Mouse (Mus musculus): ENCODE data around the gene Uts2r. TPM values are rescaled to one million over a fixed set of nuclear protein-coding genes. Genes with fewer than 3 reads are reported as not detected.

Gene Uts2r
- polyA plus RNA-seq, 1 experiment from 2014 or later: not detected

Other genes with a start within 250 kb of the Uts2r start
- gene Ccdc57, start 227.4 kb upstream of the Uts2r start, polyA plus RNA-seq (2014; fragmentation: Nextera tagmentation; extraction: Ambion mirVana): 5.0 and 9.2 TPM in 2 replicates
- gene Slc16a3, start 211.8 kb upstream of the Uts2r start, polyA plus RNA-seq (2014; fragmentation: Nextera tagmentation; extraction: Ambion mirVana): 21.8 and 21.9 TPM in 2 replicates
- gene Csnk1d, start 168.9 kb upstream of the Uts2r start, polyA plus RNA-seq (2014; fragmentation: Nextera tagmentation; extraction: Ambion mirVana): 49.8 and 78.9 TPM in 2 replicates
- gene Cd7, start 120.9 kb upstream of the Uts2r start, polyA plus RNA-seq (2014; fragmentation: Nextera tagmentation; extraction: Ambion mirVana): not detected in 2 replicates
- gene Sectm1b, start 96.7 kb upstream of the Uts2r start, polyA plus RNA-seq (2014; fragmentation: Nextera tagmentation; extraction: Ambion mirVana): not detected in 2 replicates
- 0.22 and 0.26 TPM in 2 replicates for gene Sectm1a, start 79.1 kb upstream of the Uts2r start, polyA plus RNA-seq (2014; fragmentation: Nextera tagmentation; extraction: Ambion mirVana)
- gene Tex19.2, start 41.6 kb upstream of the Uts2r start, polyA plus RNA-seq (2014; fragmentation: Nextera tagmentation; extraction: Ambion mirVana): not detected in 2 replicates
- not detected in 2 replicates for gene Tex19.1, start 14.1 kb upstream of the Uts2r start, polyA plus RNA-seq (2014; fragmentation: Nextera tagmentation; extraction: Ambion mirVana)
- 10.1 and 10.3 TPM in 2 replicates for gene Hexdc, start 44.2 kb downstream of the Uts2r start, polyA plus RNA-seq (2014; fragmentation: Nextera tagmentation; extraction: Ambion mirVana)
- gene Ogfod3, start 44.4 kb downstream of the Uts2r start, polyA plus RNA-seq (2014; fragmentation: Nextera tagmentation; extraction: Ambion mirVana): 28.5 and 31.3 TPM in 2 replicates
- 24.5 and 33.0 TPM in 2 replicates for gene Cybc1, start 69.1 kb downstream of the Uts2r start, polyA plus RNA-seq (2014; fragmentation: Nextera tagmentation; extraction: Ambion mirVana)
- 27.5 and 53.1 TPM in 2 replicates for gene Narf, start 77.0 kb downstream of the Uts2r start, polyA plus RNA-seq (2014; fragmentation: Nextera tagmentation; extraction: Ambion mirVana)
- 10.5 and 10.8 TPM in 2 replicates for gene Foxk2, start 99.7 kb downstream of the Uts2r start, polyA plus RNA-seq (2014; fragmentation: Nextera tagmentation; extraction: Ambion mirVana)
- gene Wdr45b, start 194.2 kb downstream of the Uts2r start, polyA plus RNA-seq (2014; fragmentation: Nextera tagmentation; extraction: Ambion mirVana): 84.5 and 101 TPM in 2 replicates
- gene Rab40b, start 228.0 kb downstream of the Uts2r start, polyA plus RNA-seq (2014; fragmentation: Nextera tagmentation; extraction: Ambion mirVana): 3.2 and 4.3 TPM in 2 replicates

Data from kidney, embryonic 14.5 days (tissue).